10 mouse cellular contexts compared by ENCODE assay signal in the genomic region with DNA sequence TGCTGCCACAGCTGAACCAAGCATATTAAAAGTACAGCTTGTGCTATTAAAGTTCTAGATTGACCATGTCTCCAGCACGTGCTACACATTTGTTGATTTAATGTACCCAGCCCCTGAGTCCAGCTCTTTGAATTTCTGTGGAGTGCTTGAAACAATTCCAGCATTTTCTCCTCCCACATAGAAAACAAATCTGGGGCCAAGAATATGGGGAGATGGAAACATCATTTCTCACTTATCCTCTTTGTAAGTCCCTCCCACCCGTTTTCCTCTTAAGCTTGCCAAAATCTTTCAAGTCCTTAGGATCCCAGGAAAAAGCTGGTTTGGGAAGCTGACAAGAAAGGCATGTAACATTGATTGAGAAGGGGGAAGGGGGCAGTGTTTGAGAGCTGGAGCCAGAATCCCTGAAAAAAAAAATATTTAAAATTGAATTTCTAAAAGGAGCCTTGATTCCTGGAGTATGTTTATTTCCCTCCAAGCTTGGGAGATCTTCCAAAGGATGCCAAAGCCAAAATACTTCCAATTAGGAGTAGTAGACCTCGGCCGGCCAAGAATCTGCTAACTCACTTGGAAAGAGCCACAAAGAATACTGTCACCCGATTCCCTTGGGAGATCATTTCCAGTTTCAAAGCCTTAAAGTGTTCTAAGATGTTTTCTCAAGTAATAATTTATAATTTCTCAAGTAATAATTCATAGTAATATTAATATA.
A peak's percentile ranks its signal among the peaks of the same experiment; 100 is the strongest.
DNase-seq lines count a peak whose midpoint lies in the region; ATAC-seq lines count a peak whose summit lies in the region.
"Had no signal": no experiment of that assay in that cellular context is flagged by ENCODE, and none has a peak within 500 bp of the region (broad histone marks: within the 10 kb centered on the region; RNA-seq: fewer than 3 reads in every experiment).

No protein-coding gene starts in this region.

- H3K27ac ChIP-seq in forebrain, embryonic 13.5 days: no peak overlapping the region
- no peak overlapping the region for H3K27ac ChIP-seq in forebrain, embryonic 12.5 days
- H3K27ac ChIP-seq in midbrain, embryonic 14.5 days (replicated peaks; ENCODE audit: low read depth, low read length): no peak overlapping the region
- no peak overlapping the region for H3K27ac ChIP-seq in midbrain, embryonic 11.5 days (ENCODE audit: low read depth, low read length)
- no peak overlapping the region for H3K27ac ChIP-seq in liver, embryonic 11.5 days (ENCODE audit: low read depth, low read length)
- no peak overlapping the region for H3K27ac ChIP-seq in midbrain, embryonic 10.5 days (replicated peaks)
- H3K27ac ChIP-seq: macrophage had no signal

- no peaks in the 10 kb centered on the region for H3K9me3 ChIP-seq in forebrain, embryonic 13.5 days (replicated peaks)
- no peaks in the 10 kb centered on the region for H3K9me3 ChIP-seq in forebrain, embryonic 12.5 days
- H3K9me3 ChIP-seq in midbrain, embryonic 14.5 days (ENCODE audit: control insufficient read depth, low read length): no peaks in the 10 kb centered on the region
- no peaks in the 10 kb centered on the region for H3K9me3 ChIP-seq in midbrain, embryonic 11.5 days (ENCODE audit: control insufficient read depth, low read length)
- H3K9me3 ChIP-seq in liver, embryonic 11.5 days (ENCODE audit: control insufficient read depth, low read length): no peaks in the 10 kb centered on the region
- no peaks in the 10 kb centered on the region for H3K9me3 ChIP-seq in midbrain, embryonic 10.5 days (replicated peaks)

- H3K36me3 ChIP-seq in forebrain, embryonic 13.5 days (ENCODE audit: poor library complexity, severe bottlenecking): no peaks in the 10 kb centered on the region
- H3K36me3 ChIP-seq in forebrain, embryonic 12.5 days (replicated peaks): no peaks in the 10 kb centered on the region
- no peaks in the 10 kb centered on the region for H3K36me3 ChIP-seq in midbrain, embryonic 14.5 days (ENCODE audit: control insufficient read depth, insufficient read depth, low read length)
- H3K36me3 ChIP-seq in midbrain, embryonic 11.5 days (ENCODE audit: control insufficient read depth, insufficient read depth, low read length): no peaks in the 10 kb centered on the region
- H3K36me3 ChIP-seq in liver, embryonic 11.5 days (ENCODE audit: control insufficient read depth, insufficient read depth, low read length): no peaks in the 10 kb centered on the region
- H3K36me3 ChIP-seq in midbrain, embryonic 10.5 days: no peaks in the 10 kb centered on the region

- 70% methylated on average over 5 of the region's 5 CpGs for WGBS in forebrain, embryonic 13.5 days
- WGBS in forebrain, embryonic 12.5 days: 83% methylated on average over 5 of the region's 5 CpGs
- 85% methylated on average over 5 of the region's 5 CpGs for WGBS in midbrain, embryonic 14.5 days
- WGBS in midbrain, embryonic 11.5 days: 84% methylated on average over 5 of the region's 5 CpGs
- 78% methylated on average over 5 of the region's 5 CpGs for WGBS in liver, embryonic 11.5 days
- WGBS in midbrain, embryonic 10.5 days: 89% methylated on average over 5 of the region's 5 CpGs

- ATAC-seq in forebrain, embryonic 13.5 days: peak; percentile 71
- ATAC-seq in forebrain, embryonic 12.5 days (ENCODE audit: low FRiP score): no peak
- ATAC-seq in midbrain, embryonic 14.5 days (ENCODE audit: low FRiP score, low TSS enrichment): no peak
- ATAC-seq in midbrain, embryonic 11.5 days (ENCODE audit: low FRiP score): no peak
- ATAC-seq in liver, embryonic 11.5 days (replicated peaks; ENCODE audit: low FRiP score): no peak

- H3K4me3 ChIP-seq in forebrain, embryonic 13.5 days: no peak overlapping the region
- no peak overlapping the region for H3K4me3 ChIP-seq in forebrain, embryonic 12.5 days (replicated peaks)
- no peak overlapping the region for H3K4me3 ChIP-seq in midbrain, embryonic 14.5 days (replicated peaks; ENCODE audit: low read depth, low read length)
- H3K4me3 ChIP-seq in midbrain, embryonic 11.5 days (ENCODE audit: low read depth, low read length): no peak overlapping the region
- H3K4me3 ChIP-seq in liver, embryonic 11.5 days (ENCODE audit: low read depth, low read length): no peak overlapping the region
- H3K4me3 ChIP-seq in midbrain, embryonic 10.5 days: no peak overlapping the region

- H3K4me1 ChIP-seq in forebrain, embryonic 13.5 days: no peaks in the 10 kb centered on the region
- no peaks in the 10 kb centered on the region for H3K4me1 ChIP-seq in forebrain, embryonic 12.5 days
- no peaks in the 10 kb centered on the region for H3K4me1 ChIP-seq in midbrain, embryonic 14.5 days (ENCODE audit: control insufficient read depth, insufficient read depth, low read length)
- H3K4me1 ChIP-seq in midbrain, embryonic 11.5 days (ENCODE audit: control insufficient read depth, insufficient read depth, low read length): no peaks in the 10 kb centered on the region
- H3K4me1 ChIP-seq in liver, embryonic 11.5 days (replicated peaks; ENCODE audit: control insufficient read depth, insufficient read depth, low read length): no peaks in the 10 kb centered on the region
- H3K4me1 ChIP-seq in midbrain, embryonic 10.5 days: no peaks in the 10 kb centered on the region

- no peaks in the 10 kb centered on the region for H3K27me3 ChIP-seq in forebrain, embryonic 13.5 days
- no peaks in the 10 kb centered on the region for H3K27me3 ChIP-seq in forebrain, embryonic 12.5 days
- no peaks in the 10 kb centered on the region for H3K27me3 ChIP-seq in midbrain, embryonic 14.5 days (ENCODE audit: control insufficient read depth, insufficient read depth, low read length)
- H3K27me3 ChIP-seq in midbrain, embryonic 11.5 days (ENCODE audit: control insufficient read depth, insufficient read depth, low read length): no peaks in the 10 kb centered on the region
- no peaks in the 10 kb centered on the region for H3K27me3 ChIP-seq in liver, embryonic 11.5 days (replicated peaks; ENCODE audit: control insufficient read depth, insufficient read depth, low read length)
- H3K27me3 ChIP-seq in midbrain, embryonic 10.5 days (ENCODE audit: low read depth, poor library complexity, severe bottlenecking): no peaks in the 10 kb centered on the region

- no peak overlapping the region for H3K9ac ChIP-seq in forebrain, embryonic 13.5 days
- no peak overlapping the region for H3K9ac ChIP-seq in forebrain, embryonic 12.5 days
- H3K9ac ChIP-seq in midbrain, embryonic 14.5 days (replicated peaks; ENCODE audit: low read length): no peak overlapping the region
- no peak overlapping the region for H3K9ac ChIP-seq in midbrain, embryonic 11.5 days (ENCODE audit: low read length)
- H3K9ac ChIP-seq in liver, embryonic 11.5 days (ENCODE audit: low read depth, low read length): no peak overlapping the region

- no peak overlapping the region for H3K4me2 ChIP-seq in forebrain, embryonic 13.5 days
- no peak overlapping the region for H3K4me2 ChIP-seq in forebrain, embryonic 12.5 days
- H3K4me2 ChIP-seq in midbrain, embryonic 14.5 days (ENCODE audit: low read length): no peak overlapping the region
- H3K4me2 ChIP-seq in midbrain, embryonic 11.5 days: no peak overlapping the region
- H3K4me2 ChIP-seq in liver, embryonic 11.5 days: no peak overlapping the region

- peak; percentile 9 for DNase-seq in midbrain, embryonic 14.5 days
- no peak for DNase-seq in midbrain, embryonic 11.5 days (ENCODE audit: low spot score, missing footprints)
- DNase-seq in kidney, adult 9 months: peak; percentile 47
- DNase-seq in lung, postnatal 25 days (ENCODE audit: low spot score): peak; percentile 72
- no peak for DNase-seq in liver, embryonic 11.5 days (ENCODE audit: low spot score)
- DNase-seq in midbrain, embryonic 10.5 days (ENCODE audit: low spot score): no peak
- DNase-seq: retina, postnatal 1 day had no signal

Comparison
In these comparisons a context has a peak if more than half of its experiments do, and no peak if none do; other contexts are left out.
1. DNase-seq: peak in midbrain, embryonic 14.5 days (single experiment), kidney, adult 9 months (single experiment) and lung, postnatal 25 days (single experiment); none in midbrain, embryonic 11.5 days (single experiment), liver, embryonic 11.5 days (single experiment) and midbrain, embryonic 10.5 days (single experiment).